Mouse (Mus musculus) neural tube, embryonic 14.5 days (tissue): ENCODE data around the gene Exoc3l2. TPM values are rescaled to one million over a fixed set of nuclear protein-coding genes. Genes with fewer than 3 reads are reported as not detected.

Experiments used
- ATAC-seq: fragments of 200-750 bp; cut with Nextera tagmentation; 2 replicates; pipeline ENCODE4 v1.8.0; 2017; ENCODE audit warnings: low read depth, mild to moderate bottlenecking, moderate TSS enrichment, moderate library complexity
- H3K27ac ChIP-seq: fragments of 300-500 bp; sonication (generic); 2 replicates; pipeline ENCODE4 v1.5.1; 2014; ENCODE audit warnings: low read depth, mild to moderate bottlenecking, control low read depth, low read length, moderate library complexity, mixed read lengths
- H3K27me3 ChIP-seq: fragments of 300-500 bp; sonication (generic); 2 replicates; pipeline ENCODE4 v1.6.1; 2014; ENCODE audit warnings: low read length; ENCODE audit not compliant: control insufficient read depth, insufficient read depth
- H3K36me3 ChIP-seq: fragments of 300-500 bp; sonication (generic); 2 replicates; pipeline ENCODE4 v1.6.1; 2014; ENCODE audit warnings: low read length, mixed read lengths; ENCODE audit not compliant: control insufficient read depth, insufficient read depth
- H3K4me1 ChIP-seq: fragments of 300-500 bp; sonication (generic); 2 replicates; pipeline ENCODE4 v1.6.1; 2014; ENCODE audit warnings: low read length; ENCODE audit not compliant: control insufficient read depth, insufficient read depth
- H3K4me2 ChIP-seq: fragments of 300-500 bp; sonication (generic); 2 replicates; pipeline ENCODE4 v1.6.1; 2014; ENCODE audit warnings: mild to moderate bottlenecking, low read depth, low read length, control low read depth
- H3K4me3 ChIP-seq: fragments of 300-500 bp; sonication (generic); 2 replicates; pipeline ENCODE4 v1.5.1; 2014; ENCODE audit warnings: low read depth, low read length, control low read depth, mixed read lengths
- H3K9ac ChIP-seq: fragments of 300-500 bp; sonication (generic); replicated peaks from 2 replicates; pipeline ENCODE4 v1.6.1; 2014; ENCODE audit warnings: low read depth, mild to moderate bottlenecking, control low read depth, low read length, mixed read lengths
- H3K9me3 ChIP-seq: fragments of 300-500 bp; sonication (generic); 2 replicates; pipeline ENCODE4 v1.6.1; 2016; ENCODE audit warnings: low read length; ENCODE audit not compliant: control insufficient read depth
- WGBS: fragments of 180-500 bp; shearing (Covaris S2); extraction: QIAGEN DNeasy Blood & Tissue Kit; methylation state at CpG from one replicate; pipeline ENCODE4 v1.1.7; 2014; 5-methylcytosine and 5-hydroxymethylcytosine counted together
- polyA plus RNA-seq: library from polyadenylated mRNA; unstranded; fragments of >200 nt; fragmentation: Nextera tagmentation; extraction: Ambion mirVana; gene quantifications from 2 replicates; pipeline ENCODE4 v1.2.1, GENCODE M21; 2014

Gene Exoc3l2
- polyA plus RNA-seq, 1 experiment from 2014 or later = 0.71 TPM

- Histone ChIP-seq H3K4me3 (no peak overlapping the region), H3K9ac (no peak overlapping the region), H3K4me2 (no peak overlapping the region), H3K36me3 (no peaks in the 10 kb centered on the region), H3K4me1 (no peaks in the 10 kb centered on the region), H3K27me3 (peaks cover 29% of the 10 kb centered on the region), H3K27ac (no peak overlapping the region), H3K9me3 (no peaks in the 10 kb centered on the region)
- ATAC-seq = no peak
- WGBS = 11% methylated on average over 14 of the region's 14 CpGs
These were observed 7.2 kb downstream of the Exoc3l2 start for GRCm38 (mm10) chr7:19470308-19470707.

GRCm38 (mm10) chr7:19472403-19472802, 9.3 kb downstream of the Exoc3l2 start:
- ATAC-seq = no peak
- Histone ChIP-seq H3K4me3 (no peak overlapping the region), H3K36me3 (no peaks in the 10 kb centered on the region), H3K4me1 (no peaks in the 10 kb centered on the region), H3K27me3 (peaks cover 31% of the 10 kb centered on the region), H3K9me3 (no peaks in the 10 kb centered on the region), H3K4me2 (no peak overlapping the region), H3K27ac (no peak overlapping the region), H3K9ac (no peak overlapping the region)
- 43% methylated on average over 4 of the region's 4 CpGs for WGBS

- Histone ChIP-seq H3K9ac (peak overlapping the region; percentile 67), H3K36me3 (no peaks in the 10 kb centered on the region), H3K27ac (peak overlapping the region; percentile 81), H3K4me3 (peak overlapping the region; percentile 46), H3K4me1 (no peaks in the 10 kb centered on the region), H3K27me3 (peaks cover 31% of the 10 kb centered on the region), H3K9me3 (no peaks in the 10 kb centered on the region), H3K4me2 (peak overlapping the region; percentile 73)
- peak; percentile 92 for ATAC-seq
- WGBS = 1% methylated on average over 64 of the region's 89 CpGs
These were observed 10.8 kb downstream of the Exoc3l2 start for GRCm38 (mm10) chr7:19473875-19474443.

- Histone ChIP-seq H3K9ac (no peak overlapping the region), H3K9me3 (no peaks in the 10 kb centered on the region), H3K27ac (no peak overlapping the region), H3K36me3 (no peaks in the 10 kb centered on the region), H3K4me1 (no peaks in the 10 kb centered on the region), H3K4me2 (no peak overlapping the region), H3K4me3 (no peak overlapping the region), H3K27me3 (peaks cover 15% of the 10 kb centered on the region)
- no peak for ATAC-seq
- 73% methylated on average over 2 of the region's 2 CpGs for WGBS
These were observed 14.0 kb downstream of the Exoc3l2 start for GRCm38 (mm10) chr7:19477084-19477483.

- Histone ChIP-seq H3K4me3 (no peak overlapping the region), H3K27me3 (peaks cover 10% of the 10 kb centered on the region), H3K27ac (no peak overlapping the region), H3K9ac (no peak overlapping the region), H3K4me2 (no peak overlapping the region), H3K9me3 (no peaks in the 10 kb centered on the region), H3K4me1 (no peaks in the 10 kb centered on the region), H3K36me3 (no peaks in the 10 kb centered on the region)
- no peak for ATAC-seq
- 30% methylated on average over 14 of the region's 14 CpGs for WGBS
These were observed 14.7 kb downstream of the Exoc3l2 start for GRCm38 (mm10) chr7:19477624-19478384.

- no peak overlapping the region for H3K4me3 ChIP-seq
- H3K4me2 ChIP-seq = no peak overlapping the region
- H3K36me3 ChIP-seq = no peaks in the 10 kb centered on the region
- H3K9ac ChIP-seq = no peak overlapping the region
- no peak for ATAC-seq
- WGBS = 85% methylated on average over 8 of the region's 8 CpGs
- no peak overlapping the region for H3K27ac ChIP-seq
- no peaks in the 10 kb centered on the region for H3K9me3 ChIP-seq
- H3K4me1 ChIP-seq = no peaks in the 10 kb centered on the region
- H3K27me3 ChIP-seq = peaks cover 4% of the 10 kb centered on the region; the same call in 1 of the 2 replicates
These were observed 20.1 kb downstream of the Exoc3l2 start for GRCm38 (mm10) chr7:19483281-19483680.

- no peak for ATAC-seq
- peaks cover 18% of the 10 kb centered on the region for H3K27me3 ChIP-seq
- H3K36me3 ChIP-seq = no peaks in the 10 kb centered on the region
- no peaks in the 10 kb centered on the region for H3K4me1 ChIP-seq
- no peak overlapping the region for H3K9ac ChIP-seq
- no peak overlapping the region for H3K4me3 ChIP-seq
- H3K9me3 ChIP-seq = no peaks in the 10 kb centered on the region
- no peak overlapping the region for H3K4me2 ChIP-seq
- WGBS = 92% methylated on average over 1 of the region's 1 CpGs
- no peak overlapping the region for H3K27ac ChIP-seq
These were observed 22.4 kb downstream of the Exoc3l2 start for GRCm38 (mm10) chr7:19485488-19485887.

- Histone ChIP-seq H3K27me3 (peaks cover 25% of the 10 kb centered on the region), H3K4me3 (no peak overlapping the region)
- 94% methylated on average over 7 of the region's 7 CpGs for WGBS
These were observed 23.4 kb downstream of the Exoc3l2 start for GRCm38 (mm10) chr7:19486549-19486948.

GRCm38 (mm10) chr7:19489525-19489924, 26.4 kb downstream of the Exoc3l2 start:
- no peaks in the 10 kb centered on the region for H3K36me3 ChIP-seq
- peak overlapping the region; percentile 40 for H3K4me2 ChIP-seq
- no peaks in the 10 kb centered on the region for H3K9me3 ChIP-seq
- peaks cover 25% of the 10 kb centered on the region for H3K27me3 ChIP-seq
- H3K27ac ChIP-seq = no peak overlapping the region
- H3K4me3 ChIP-seq = peak overlapping the region; percentile 18
- WGBS = 5% methylated on average over 31 of the region's 31 CpGs
- H3K9ac ChIP-seq = 0 out of 2 replicates have a peak overlapping the region, but pooled peaks have one; percentile 16
- H3K4me1 ChIP-seq = no peaks in the 10 kb centered on the region
- peak; percentile 85; the same call in 1 of the 2 replicates for ATAC-seq

More at GRCm38 (mm10) chr7:19486549-19486948, 23.4 kb downstream of the Exoc3l2 start:
- H3K9ac ChIP-seq = no peak overlapping the region
- H3K36me3 ChIP-seq = no peaks in the 10 kb centered on the region
- H3K9me3 ChIP-seq = no peaks in the 10 kb centered on the region
- no peaks in the 10 kb centered on the region for H3K4me1 ChIP-seq
- H3K27ac ChIP-seq = no peak overlapping the region
- ATAC-seq = no peak
- no peak overlapping the region for H3K4me2 ChIP-seq
